Mouse (Mus musculus) G1E (cell line): ENCODE measurements around the gene Thrb.

ENCODE experiments used
- CTCF ChIP-seq: IDR thresholded peaks from 2 replicates; pipeline ENCODE4 v1.5.1; 2012; ENCODE audit warnings: low read depth, low read length, inconsistent platforms, mixed read lengths
- GATA1 ChIP-seq: IDR thresholded peaks from 2 replicates; pipeline ENCODE4 v1.6.1; 2012; ENCODE audit warnings: borderline replicate concordance, low read length, inconsistent platforms, mixed read lengths
- TAL1 ChIP-seq: conservative IDR thresholded peaks from 2 replicates; pipeline ENCODE4 v1.6.1; 2012; ENCODE audit warnings: low read depth, low read length, inconsistent platforms, mixed read lengths

GRCm38 (mm10) chr14:17735440-17735839, 75.4 kb downstream of the Thrb start:
- TF ChIP-seq CTCF = no peak
- no peak for TF ChIP-seq GATA1
- no peak for TF ChIP-seq TAL1
